Mouse (Mus musculus) liver, embryonic 15.5 days (tissue): Measurements from ENCODE around the gene Sytl2. TPM values are rescaled to one million over a fixed set of nuclear protein-coding genes. Genes with fewer than 3 reads are reported as not detected.

Experiments used
- ATAC-seq: fragments of 200-750 bp; cut with Nextera tagmentation; 2 replicates; pipeline ENCODE4 v1.8.0; 2017; ENCODE audit warnings: moderate number of reproducible peaks, mild to moderate bottlenecking, moderate library complexity; ENCODE audit not compliant: insufficient read depth
- H3K27ac ChIP-seq: fragments of 300-500 bp; sonication (generic); replicated peaks from 2 replicates; pipeline ENCODE4 v1.5.1; 2015; ENCODE audit warnings: mild to moderate bottlenecking, inconsistent platforms
- H3K27me3 ChIP-seq: fragments of 300-500 bp; sonication (generic); 2 replicates; pipeline ENCODE4 v1.6.1; 2015; ENCODE audit warnings: mild to moderate bottlenecking, inconsistent platforms
- H3K36me3 ChIP-seq: fragments of 300-500 bp; sonication (generic); replicated peaks from 2 replicates; pipeline ENCODE4 v1.6.1; 2015; ENCODE audit warnings: moderate library complexity, mild to moderate bottlenecking, inconsistent platforms
- H3K4me1 ChIP-seq: fragments of 300-500 bp; sonication (generic); replicated peaks from 2 replicates; pipeline ENCODE4 v1.6.1; 2015; ENCODE audit warnings: inconsistent platforms
- H3K4me2 ChIP-seq: fragments of 300-500 bp; sonication (generic); 2 replicates; pipeline ENCODE4 v1.6.1; 2015; ENCODE audit warnings: moderate library complexity, mild to moderate bottlenecking, inconsistent platforms
- H3K4me3 ChIP-seq: fragments of 300-500 bp; sonication (generic); replicated peaks from 2 replicates; pipeline ENCODE4 v1.5.1; 2015; ENCODE audit warnings: mild to moderate bottlenecking, inconsistent platforms
- H3K9ac ChIP-seq: fragments of 300-500 bp; sonication (generic); 2 replicates; pipeline ENCODE4 v1.6.1; 2015; ENCODE audit warnings: moderate library complexity, mild to moderate bottlenecking, inconsistent platforms
- H3K9me3 ChIP-seq: fragments of 300-500 bp; sonication (generic); replicated peaks from 2 replicates; pipeline ENCODE4 v1.6.1; 2016; ENCODE audit warnings: inconsistent platforms
- WGBS: fragments of 180-500 bp; shearing (Covaris S2); methylation state at CpG from one replicate; pipeline ENCODE4 v1.1.7; 2015; ENCODE audit warnings: mixed read lengths; ENCODE audit not compliant: insufficient replicate concordance; 5-methylcytosine and 5-hydroxymethylcytosine counted together
- polyA plus RNA-seq: library from polyadenylated mRNA; unstranded; fragments of >200 nt; fragmentation: Nextera tagmentation; extraction: Ambion mirVana; gene quantifications from 2 replicates; pipeline ENCODE4 v1.2.1, GENCODE M21; 2015

Sytl2 gene
- 0.79 and 1.0 TPM in 2 replicates for polyA plus RNA-seq

- H3K36me3 ChIP-seq: no peaks in the 10 kb centered on the region
- H3K9ac ChIP-seq: no peak within 1 kb of the TSS
- no peaks in the 10 kb centered on the region for H3K9me3 ChIP-seq
- H3K4me1 ChIP-seq: no peaks in the 10 kb centered on the region
- ATAC-seq: no peak
- H3K4me3 ChIP-seq: peak within 1 kb of the TSS; percentile 48
- under 1% methylated on average over 43 of the region's 43 CpGs for WGBS
- H3K27ac ChIP-seq: no peak within 1 kb of the TSS
- peaks cover 56% of the 10 kb centered on the region for H3K27me3 ChIP-seq
- peak within 1 kb of the TSS; percentile 65 for H3K4me2 ChIP-seq
These were observed at the start of gene Sytl2 for GRCm38 (mm10) chr7:90301942-90302646. TSS of gene Sytl2 (plus strand) at chr7:90302252.

GRCm38 (mm10) chr7:90252946-90253345 is 49.1 kb upstream of the Sytl2 start:
- no peak overlapping the region for H3K9ac ChIP-seq
- no peak overlapping the region for H3K4me3 ChIP-seq
- H3K27me3 ChIP-seq: no peaks in the 10 kb centered on the region
- H3K4me2 ChIP-seq: no peak overlapping the region
- H3K27ac ChIP-seq: no peak overlapping the region
- WGBS: 59% methylated on average over 5 of the region's 5 CpGs
- no peak for ATAC-seq
- no peaks in the 10 kb centered on the region for H3K36me3 ChIP-seq
- H3K9me3 ChIP-seq: no peaks in the 10 kb centered on the region
- peaks cover 8% of the 10 kb centered on the region; the same call in 1 of the 2 replicates for H3K4me1 ChIP-seq

DNA sequence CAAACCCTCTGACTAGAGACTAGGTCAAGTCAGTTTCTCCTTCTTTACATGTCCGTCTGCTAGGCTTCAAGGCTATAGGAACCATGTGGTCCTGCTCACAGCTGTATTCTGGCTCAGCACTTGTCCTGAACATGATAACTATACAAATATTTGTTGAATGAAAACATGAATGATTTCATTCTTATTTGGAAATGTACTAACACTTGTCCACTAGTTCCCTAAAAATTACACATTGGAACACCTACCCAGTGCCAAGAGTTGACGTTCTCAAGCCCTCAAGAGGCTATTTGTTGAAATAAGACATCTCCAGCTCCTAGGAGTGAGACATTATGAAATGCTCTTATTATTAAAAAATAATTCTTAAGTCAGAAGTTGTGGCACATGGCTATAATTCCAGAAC is 43.4 kb upstream of the Sytl2 start:
- Histone ChIP-seq H3K9ac (no peak overlapping the region), H3K36me3 (no peaks in the 10 kb centered on the region), H3K4me1 (no peaks in the 10 kb centered on the region), H3K4me2 (no peak overlapping the region), H3K27me3 (no peaks in the 10 kb centered on the region), H3K27ac (no peak overlapping the region), H3K9me3 (no peaks in the 10 kb centered on the region), H3K4me3 (no peak overlapping the region)
- 69% methylated on average over 2 of the region's 2 CpGs for WGBS
- no peak for ATAC-seq

DNA sequence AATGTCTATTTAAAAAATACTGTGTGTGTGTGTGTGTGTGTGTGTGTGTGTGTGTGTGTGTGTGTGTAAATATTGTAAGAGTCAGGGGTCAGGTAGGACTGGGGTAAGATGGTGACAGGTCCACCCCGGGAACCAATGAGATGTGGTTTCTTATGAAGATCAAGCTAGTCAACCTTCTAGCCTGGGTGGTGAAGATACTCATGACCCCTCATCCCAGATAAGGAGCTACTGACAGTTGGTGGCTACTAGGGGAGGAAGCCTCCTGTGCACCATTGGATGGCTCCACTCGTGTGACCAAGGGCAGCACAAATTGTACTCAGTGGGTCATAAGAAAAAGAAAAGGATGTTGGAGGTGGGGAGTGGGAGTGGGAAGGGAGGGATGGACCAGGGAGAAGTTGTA is 42.2 kb upstream of the Sytl2 start:
- no peaks in the 10 kb centered on the region for H3K36me3 ChIP-seq
- no peaks in the 10 kb centered on the region for H3K27me3 ChIP-seq
- 10% methylated on average over 2 of the region's 2 CpGs for WGBS
- no peak overlapping the region for H3K4me2 ChIP-seq
- H3K4me3 ChIP-seq: no peak overlapping the region
- H3K9ac ChIP-seq: no peak overlapping the region
- no peak overlapping the region for H3K27ac ChIP-seq
- H3K4me1 ChIP-seq: no peaks in the 10 kb centered on the region
- no peaks in the 10 kb centered on the region for H3K9me3 ChIP-seq
- no peak for ATAC-seq

- 36% methylated on average over 7 of the region's 7 CpGs for WGBS
These were observed 40.0 kb upstream of the Sytl2 start for GRCm38 (mm10) chr7:90261902-90262599.

DNA sequence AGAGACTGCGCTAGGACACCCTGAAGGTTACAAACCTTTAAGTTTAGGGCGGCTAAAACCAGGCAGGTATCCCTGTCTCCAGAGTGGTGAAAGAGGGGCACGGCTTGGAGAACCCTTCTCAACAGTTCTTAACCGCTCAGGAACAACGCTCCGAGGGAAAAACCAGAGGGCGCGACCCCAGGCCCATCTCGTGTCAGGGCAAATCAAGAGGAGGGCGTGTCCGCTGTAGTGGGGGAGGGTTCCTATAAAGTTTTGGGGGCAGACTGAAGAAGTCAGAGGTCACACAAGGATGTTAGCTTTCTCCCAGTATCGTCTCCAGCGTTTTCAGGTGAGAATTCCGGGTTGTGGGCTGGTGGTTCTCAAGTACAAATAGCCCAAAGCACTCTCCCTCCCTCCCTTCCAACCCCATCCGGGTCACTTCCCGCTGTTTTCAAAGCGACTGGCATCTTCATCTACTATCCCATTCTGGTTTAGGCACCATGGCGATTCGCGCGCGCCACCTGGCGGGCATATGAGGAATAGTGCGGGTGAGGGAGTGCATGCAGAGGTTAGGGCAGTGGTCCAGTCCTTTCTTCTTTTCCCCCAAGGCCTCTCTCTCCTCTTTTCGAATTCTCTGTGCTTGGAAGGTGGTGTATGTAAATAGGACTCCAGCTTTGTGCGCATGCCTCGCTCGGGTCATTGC is 36.6 kb upstream of the Sytl2 start, which contains the start of gene Ccdc83:
Ccdc83 (minus strand) TSS at position 489 of the 682 bp plus-strand sequence.
- Histone ChIP-seq H3K4me3 (peak within 1 kb of the TSS; percentile 25), H3K27me3 (no peaks in the 10 kb centered on the region), H3K4me2 (peak within 1 kb of the TSS; percentile 54), H3K27ac (no peak within 1 kb of the TSS), H3K9ac (no peak within 1 kb of the TSS), H3K4me1 (peaks cover 7% of the 10 kb centered on the region), H3K36me3 (no peaks in the 10 kb centered on the region), H3K9me3 (no peaks in the 10 kb centered on the region)
- ATAC-seq: no peak; the same call in 1 of the 2 replicates
- 5% methylated on average over 28 of the region's 28 CpGs for WGBS

More at GRCm38 (mm10) chr7:90261902-90262599, 40.0 kb upstream of the Sytl2 start:
- Histone ChIP-seq H3K4me1 (peaks cover 7% of the 10 kb centered on the region), H3K27me3 (no peaks in the 10 kb centered on the region), H3K27ac (no peak overlapping the region), H3K36me3 (no peaks in the 10 kb centered on the region), H3K4me3 (no peak overlapping the region), H3K9me3 (no peaks in the 10 kb centered on the region), H3K9ac (no peak overlapping the region), H3K4me2 (no peak overlapping the region)
- no peak for ATAC-seq

DNA sequence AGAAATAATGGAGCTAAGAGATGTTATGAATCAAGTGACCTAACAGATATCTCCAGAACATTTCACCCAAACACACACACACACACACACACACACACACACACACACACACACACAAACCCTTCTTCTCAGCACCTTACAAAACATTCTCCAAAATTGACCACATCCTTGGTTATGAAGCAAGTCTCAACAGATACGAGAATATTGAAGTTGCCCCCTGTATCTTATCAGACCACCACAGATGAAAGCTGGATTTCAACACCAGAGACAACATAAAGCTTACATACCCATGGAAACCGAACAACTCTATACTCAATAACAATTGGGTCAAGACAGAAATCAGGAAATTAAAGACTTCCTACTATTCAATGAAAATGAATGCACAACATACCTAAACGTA is 31.9 kb upstream of the Sytl2 start:
- Histone ChIP-seq H3K27ac (no peak overlapping the region), H3K9me3 (no peaks in the 10 kb centered on the region), H3K4me2 (no peak overlapping the region), H3K4me3 (no peak overlapping the region), H3K27me3 (no peaks in the 10 kb centered on the region), H3K36me3 (no peaks in the 10 kb centered on the region), H3K4me1 (peaks cover 6% of the 10 kb centered on the region), H3K9ac (no peak overlapping the region)
- WGBS: 25% methylated on average over 3 of the region's 3 CpGs
- no peak for ATAC-seq

DNA sequence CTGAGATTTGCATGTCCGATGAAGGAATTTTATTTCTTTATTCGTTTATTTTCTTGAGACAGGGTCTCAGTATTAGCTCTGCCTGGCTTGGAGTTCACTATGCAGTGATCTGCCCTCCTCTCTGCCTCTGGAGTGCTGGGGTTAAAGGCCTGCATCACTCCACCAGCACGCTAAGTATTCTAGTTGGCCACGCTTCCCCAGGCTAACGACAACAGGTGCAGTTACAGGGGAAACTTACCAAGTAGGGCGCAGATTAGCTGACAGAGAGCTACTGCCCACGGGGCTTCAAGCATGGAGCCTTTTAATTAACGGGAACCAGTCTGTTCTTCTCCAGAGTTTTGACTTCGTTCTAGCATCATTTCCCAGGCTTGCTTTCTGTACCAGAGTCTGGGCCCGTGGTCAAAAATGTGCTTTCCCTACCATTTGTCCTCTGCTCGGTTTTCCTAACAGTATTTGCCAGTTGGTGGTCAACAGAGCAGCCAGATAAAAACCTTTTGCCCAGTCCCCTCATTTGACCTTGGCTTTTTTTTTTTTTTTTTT is 27.4 kb upstream of the Sytl2 start:
- Histone ChIP-seq H3K36me3 (no peaks in the 10 kb centered on the region), H3K4me2 (no peak overlapping the region), H3K4me3 (no peak overlapping the region), H3K4me1 (no peaks in the 10 kb centered on the region), H3K27ac (no peak overlapping the region), H3K27me3 (no peaks in the 10 kb centered on the region), H3K9me3 (no peaks in the 10 kb centered on the region), H3K9ac (no peak overlapping the region)
- no peak for ATAC-seq
- whole genome bisulfite sequencing: 49% methylated on average over 11 of the region's 11 CpGs

- no peak for ATAC-seq
- H3K36me3 ChIP-seq: no peaks in the 10 kb centered on the region
- WGBS: 58% methylated on average over 3 of the region's 3 CpGs
These were observed 24.8 kb upstream of the Sytl2 start for GRCm38 (mm10) chr7:90277246-90277645.

DNA sequence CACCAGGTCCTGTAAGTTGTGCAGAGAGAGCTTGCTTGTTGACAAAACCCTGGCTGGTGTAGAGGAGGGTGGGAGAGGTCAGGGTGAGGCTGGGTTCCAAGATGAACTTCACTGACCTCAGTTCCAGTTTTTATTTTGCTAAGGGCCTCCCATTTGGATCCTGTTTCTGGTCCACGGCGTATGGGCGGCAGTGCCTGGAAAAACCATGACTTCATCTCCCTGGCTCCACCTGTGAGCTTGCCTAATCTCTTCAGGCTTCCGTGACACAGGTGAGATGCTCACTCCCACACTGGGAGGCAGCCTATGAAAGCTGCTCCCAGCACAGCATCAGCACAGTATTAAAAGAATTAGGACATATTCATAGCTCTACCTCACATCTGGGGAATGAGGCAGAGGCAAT is 24.3 kb upstream of the Sytl2 start:
- Histone ChIP-seq H3K4me2 (no peak overlapping the region), H3K27ac (no peak overlapping the region), H3K27me3 (no peaks in the 10 kb centered on the region), H3K4me1 (no peaks in the 10 kb centered on the region), H3K4me3 (no peak overlapping the region), H3K36me3 (no peaks in the 10 kb centered on the region), H3K9ac (no peak overlapping the region), H3K9me3 (no peaks in the 10 kb centered on the region)
- no peak for ATAC-seq
- 56% methylated on average over 4 of the region's 4 CpGs for WGBS

More at GRCm38 (mm10) chr7:90277246-90277645, 24.8 kb upstream of the Sytl2 start:
- H3K9me3 ChIP-seq: no peaks in the 10 kb centered on the region
- H3K27ac ChIP-seq: no peak overlapping the region
- no peak overlapping the region for H3K9ac ChIP-seq
- H3K4me3 ChIP-seq: no peak overlapping the region
- H3K4me1 ChIP-seq: no peaks in the 10 kb centered on the region
- no peaks in the 10 kb centered on the region for H3K27me3 ChIP-seq
- H3K4me2 ChIP-seq: no peak overlapping the region

DNA sequence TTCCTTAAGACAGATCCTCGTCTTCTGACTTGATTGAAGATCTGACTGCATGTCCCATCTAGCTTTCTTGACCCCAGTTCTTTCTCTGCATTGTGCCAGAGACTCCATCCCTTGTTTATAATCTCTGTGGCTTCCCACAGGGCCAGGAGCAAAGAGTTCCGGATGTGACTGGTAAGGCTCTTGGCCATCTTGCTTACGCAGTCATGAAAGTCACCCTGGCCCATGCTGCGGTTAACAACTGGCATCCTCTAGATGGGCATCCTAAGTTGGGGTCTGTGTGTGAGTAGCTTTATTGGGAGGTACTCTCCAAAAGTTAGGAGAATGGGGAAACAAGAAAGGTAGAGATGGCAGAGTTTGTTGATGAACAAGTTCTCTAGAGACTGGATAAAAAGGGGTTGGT is 22.9 kb upstream of the Sytl2 start:
- WGBS: 72% methylated on average over 4 of the region's 4 CpGs
- no peaks in the 10 kb centered on the region for H3K4me1 ChIP-seq
- no peak overlapping the region for H3K4me3 ChIP-seq
- no peak overlapping the region for H3K27ac ChIP-seq
- H3K4me2 ChIP-seq: no peak overlapping the region
- no peaks in the 10 kb centered on the region for H3K27me3 ChIP-seq
- no peak for ATAC-seq
- no peaks in the 10 kb centered on the region for H3K36me3 ChIP-seq
- no peak overlapping the region for H3K9ac ChIP-seq
- no peaks in the 10 kb centered on the region for H3K9me3 ChIP-seq
